Mouse (Mus musculus) brain, adult 2 months (tissue): ENCODE results near the gene Casc1.
A peak's percentile ranks its signal among the peaks of the same experiment; 100 is the strongest.

Experiments used
- DNase-seq: peaks from one replicate; pipeline ENCODE4 v3.0.0; 2011; ENCODE audit warnings: low read depth, low spot score

Gene Casc1

DNA sequence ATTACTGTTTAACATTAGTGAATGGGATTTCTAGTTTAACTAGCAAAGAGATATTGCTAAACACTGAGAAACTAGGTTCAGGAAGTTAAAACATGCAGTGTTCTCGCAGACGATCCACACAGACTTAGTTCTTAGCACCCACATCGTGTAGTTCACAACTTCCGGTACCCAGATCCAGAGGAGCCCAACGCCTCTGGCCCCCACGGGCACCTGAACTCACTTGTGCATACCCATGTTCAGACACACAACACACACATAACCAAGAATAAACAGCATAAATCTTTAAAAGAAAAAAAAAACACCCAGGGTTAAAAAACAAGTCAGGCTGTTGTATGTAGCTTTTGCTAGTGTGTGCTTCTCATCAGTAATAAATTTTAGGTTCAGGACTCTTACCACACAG lies 6.4 kb downstream of the Casc1 start:
- no peak for DNase-seq

DNA sequence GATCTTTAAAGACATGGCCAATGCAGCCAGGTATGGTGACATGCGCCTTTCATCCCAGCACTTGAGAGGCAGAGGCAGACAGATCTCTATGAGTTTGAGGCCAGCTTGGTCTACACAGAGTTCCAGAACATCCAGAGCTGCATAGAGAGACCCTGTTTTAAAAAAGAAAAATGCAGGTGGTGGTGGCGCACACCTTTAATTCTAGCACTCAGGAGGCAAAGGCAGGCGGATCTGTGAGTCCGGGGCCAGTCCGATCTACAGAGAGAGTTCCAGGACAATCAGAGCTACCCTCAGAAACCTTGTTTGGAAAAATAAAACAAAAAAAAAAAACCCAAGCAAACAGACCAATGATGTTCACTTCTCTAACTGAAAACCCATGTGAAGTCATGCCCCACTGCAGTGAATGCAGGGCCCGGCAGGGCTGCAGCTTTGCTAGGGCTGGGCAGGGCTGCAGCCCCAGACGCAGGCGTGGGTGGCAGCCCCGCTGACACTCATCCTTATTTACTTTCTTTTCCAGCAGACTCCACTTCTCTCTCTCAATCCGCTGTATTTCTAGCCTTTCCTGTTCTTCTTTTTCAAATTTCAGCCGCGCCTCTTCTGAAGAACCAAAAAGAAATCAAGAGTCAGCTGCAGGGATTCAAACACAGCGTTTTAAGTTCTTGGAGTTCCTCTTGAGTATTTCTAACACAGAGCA lies 8.2 kb downstream of the Casc1 start:
- DNase-seq, result no peak

DNA sequence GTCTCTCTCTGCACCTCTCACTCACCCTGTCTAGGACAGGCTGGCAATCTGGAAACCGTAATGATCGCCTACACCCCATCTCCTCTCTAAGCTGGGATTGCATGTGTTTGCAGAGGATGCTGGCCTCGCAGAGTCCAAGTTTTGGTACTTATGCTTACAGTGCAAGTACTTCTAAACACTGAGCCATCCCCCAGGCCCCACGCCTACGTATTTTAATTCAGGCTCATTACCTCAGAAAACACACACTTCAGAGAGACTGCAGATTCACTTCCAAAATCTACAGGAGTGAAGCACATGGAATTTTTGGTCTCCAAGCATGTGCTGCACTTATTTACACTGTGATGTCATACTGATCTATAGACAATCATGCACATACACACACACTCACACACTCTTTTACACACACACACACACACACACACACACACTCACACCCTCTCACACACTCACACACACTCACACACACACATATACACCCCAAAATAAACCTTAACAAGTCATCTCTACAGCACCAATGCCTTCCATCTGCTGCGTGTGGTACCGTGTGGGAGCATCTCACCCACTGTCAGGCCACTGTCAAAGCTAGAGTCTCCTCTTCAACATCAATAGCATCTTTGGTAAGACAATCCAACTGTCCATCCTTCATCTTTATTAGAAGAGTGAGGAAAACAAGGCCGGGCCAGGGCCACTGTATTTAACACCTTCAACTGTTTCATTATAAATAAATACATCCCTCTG lies 12.7 kb downstream of the Casc1 start:
- peak; percentile 43 for DNase-seq

DNA sequence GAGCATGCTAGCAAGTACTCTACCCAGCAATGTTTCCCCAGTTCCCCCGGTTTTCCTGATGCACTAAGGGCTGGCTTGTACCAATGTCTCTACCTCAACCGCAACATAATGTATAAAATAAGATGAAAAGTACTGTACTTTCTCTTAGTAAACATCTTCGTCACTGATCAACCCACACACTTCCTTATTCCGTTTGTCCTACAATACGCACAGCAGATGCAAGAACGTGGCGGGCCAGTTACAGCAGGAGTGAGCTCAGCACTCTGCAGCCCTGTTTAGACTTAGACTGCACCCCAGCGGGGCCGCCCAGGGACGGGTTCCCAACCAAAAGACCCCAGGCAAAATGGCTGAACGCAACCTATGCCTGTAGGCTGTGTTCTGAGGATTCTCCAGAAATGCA lies 17.4 kb downstream of the Casc1 start:
- peak; percentile 27 for DNase-seq

DNA sequence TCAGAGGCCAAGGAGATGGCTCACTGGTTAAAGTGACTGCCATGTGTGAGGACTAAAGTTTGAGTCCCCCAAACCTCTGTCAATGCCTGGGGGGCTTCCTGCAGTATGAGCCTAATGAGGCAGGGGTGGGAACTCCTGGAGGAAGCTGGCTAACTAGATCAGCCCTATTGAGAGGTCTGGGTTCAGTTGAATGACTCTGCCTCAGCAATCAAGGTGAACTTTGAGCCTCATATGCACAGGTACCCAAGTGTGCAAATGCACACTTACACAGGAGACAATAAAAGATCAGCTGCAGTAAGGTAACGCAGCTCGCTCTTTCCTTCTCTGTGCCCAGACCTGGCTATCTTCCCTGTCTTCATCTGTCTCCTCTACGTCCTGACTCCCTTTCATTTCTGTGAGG lies 17.8 kb downstream of the Casc1 start:
- no peak for DNase-seq

DNA sequence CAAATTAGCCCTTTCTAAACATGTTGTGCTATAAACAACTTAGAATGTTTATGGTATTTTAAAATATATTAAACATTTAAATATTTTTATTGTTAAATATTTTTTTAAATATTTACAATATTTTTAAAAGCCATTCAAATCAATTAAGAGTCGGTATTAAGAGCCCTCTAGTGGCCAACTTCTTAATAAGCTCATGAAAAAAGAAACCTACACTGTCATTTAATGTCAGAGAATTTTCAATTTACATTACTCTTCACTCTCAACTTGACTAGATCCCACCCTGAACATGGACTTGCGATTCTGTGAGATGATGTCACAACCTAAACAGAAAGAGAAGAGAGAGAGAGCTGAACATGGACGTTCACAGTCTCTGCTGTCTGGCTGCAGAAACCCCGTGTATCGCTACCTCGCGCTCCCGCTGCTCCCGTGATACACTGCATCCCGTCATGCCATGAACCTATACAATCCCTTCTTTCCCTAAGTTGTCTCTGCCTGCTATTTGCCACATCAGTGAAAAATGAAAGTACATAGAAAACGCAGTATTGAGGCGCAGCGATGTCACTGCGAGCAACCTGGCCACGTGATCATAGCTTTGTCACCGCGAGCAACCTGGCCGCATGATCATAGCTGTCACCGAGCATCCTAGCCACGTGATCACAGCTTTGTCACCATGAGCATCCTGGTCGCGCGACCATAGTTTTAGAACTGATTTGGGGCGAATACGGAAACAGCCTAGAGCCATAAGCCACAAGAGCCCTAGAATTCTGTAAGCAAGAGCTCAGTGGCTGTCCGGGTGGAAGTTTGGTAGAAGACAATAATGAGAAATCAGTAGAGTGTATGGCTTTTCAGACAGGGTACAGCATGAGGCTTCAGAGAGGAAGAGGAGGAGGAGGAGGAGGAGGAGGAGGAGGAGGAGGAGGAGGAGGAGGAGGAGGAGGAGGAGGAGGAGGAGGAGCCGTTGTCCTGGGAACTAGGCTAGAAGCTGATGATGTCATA lies 23.4 kb downstream of the Casc1 start:
- DNase-seq, result peak; percentile 63

DNA sequence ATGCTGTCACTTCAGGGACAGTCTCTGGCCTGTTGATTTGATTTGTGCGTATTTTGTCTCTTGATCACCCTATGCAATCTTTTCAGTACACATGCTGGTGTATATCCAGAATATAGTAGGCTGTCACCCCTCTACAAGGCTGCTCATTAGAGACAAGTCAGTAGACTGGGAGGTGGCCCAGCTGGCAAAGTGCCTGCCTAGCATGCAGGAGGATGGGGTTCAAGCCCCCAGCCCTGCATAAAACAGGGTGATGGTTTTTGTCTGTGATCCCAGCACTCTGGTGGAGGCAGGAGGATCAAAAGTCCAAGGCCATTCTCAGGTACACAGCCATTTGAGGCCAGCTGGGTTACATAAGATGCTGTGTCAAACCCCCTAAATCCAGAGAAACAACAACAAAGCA lies 24.7 kb downstream of the Casc1 start:
- DNase-seq, result no peak

DNA sequence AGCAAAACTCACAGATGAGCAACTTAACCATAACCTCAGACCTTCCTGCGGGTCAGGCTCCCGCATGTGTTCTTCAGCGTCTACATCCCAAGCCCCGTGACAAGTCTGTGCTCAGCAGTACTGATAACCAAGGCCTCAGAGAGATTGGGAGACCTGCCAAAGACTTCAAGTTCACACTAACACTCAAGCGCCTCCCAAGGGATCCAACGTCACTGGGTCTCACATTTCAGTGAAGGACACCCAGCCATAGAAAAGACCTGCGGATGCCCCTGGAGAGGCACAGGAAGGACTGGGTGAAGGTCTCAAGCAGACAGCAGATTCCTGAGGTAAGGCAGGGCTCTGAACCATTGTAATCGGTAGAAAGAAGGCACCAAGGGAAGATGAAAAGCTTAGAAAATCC lies 28.8 kb downstream of the Casc1 start:
- DNase-seq, result no peak

DNA sequence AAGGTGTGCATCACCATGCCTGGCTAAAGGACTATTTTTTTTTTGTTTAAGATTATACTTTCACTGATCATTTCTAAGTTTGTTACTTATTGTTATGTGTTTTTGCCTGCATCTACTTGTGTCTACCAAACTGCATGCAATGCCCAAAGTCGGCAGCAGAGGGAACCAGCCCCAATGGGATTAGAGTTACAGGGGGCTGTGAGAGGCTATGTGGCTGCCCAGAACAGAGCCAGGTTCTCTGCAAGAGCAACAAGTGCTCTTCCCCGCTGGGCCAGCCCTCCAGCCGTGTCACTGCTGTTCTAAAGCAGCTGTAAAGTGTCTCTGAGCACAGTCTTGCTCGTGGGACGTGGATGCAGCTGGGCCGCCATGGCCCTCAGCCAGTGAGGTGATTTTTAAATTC lies 31.1 kb downstream of the Casc1 start:
- DNase-seq, result peak; percentile 40

DNA sequence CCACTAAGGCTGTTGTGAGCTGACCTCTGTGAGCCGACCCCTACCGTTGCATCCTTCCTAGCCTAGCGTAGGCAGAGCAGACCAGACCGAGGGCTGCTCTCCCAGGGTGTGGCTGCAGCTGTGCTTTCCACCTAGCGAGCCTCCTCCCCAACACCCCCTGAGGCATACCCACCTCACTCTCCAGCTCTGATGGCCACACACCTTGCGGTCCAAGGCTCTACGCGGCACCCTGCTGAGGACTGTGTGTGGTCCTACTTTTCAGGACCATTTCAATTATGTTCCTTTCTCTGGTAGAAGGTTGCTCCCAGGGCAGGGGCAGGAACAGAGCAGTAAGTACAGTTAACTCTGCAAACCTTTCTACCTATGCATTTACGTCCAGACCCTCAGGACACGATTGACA lies 34.3 kb downstream of the Casc1 start:
- no peak for DNase-seq

DNA sequence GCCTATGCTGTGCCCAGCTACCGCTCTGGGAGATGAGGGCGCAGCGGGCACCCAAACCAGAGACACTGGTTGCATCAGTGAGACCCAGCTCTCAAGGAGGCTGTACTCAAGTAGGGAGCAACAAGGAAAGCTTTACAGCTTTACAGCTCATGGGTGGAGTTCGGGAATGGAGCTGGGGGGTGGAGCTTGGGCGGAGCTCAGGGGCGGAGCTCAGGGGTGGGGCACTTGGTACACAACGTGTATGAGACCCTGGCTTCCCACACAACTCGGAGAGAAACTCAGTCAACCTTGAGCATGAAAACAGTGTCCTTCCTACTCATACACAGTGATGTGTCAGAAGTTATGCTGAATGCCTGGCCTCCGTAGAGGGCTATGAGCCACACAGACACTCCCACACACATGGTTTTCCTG lies 35.2 kb downstream of the Casc1 start:
- no peak for DNase-seq

DNA sequence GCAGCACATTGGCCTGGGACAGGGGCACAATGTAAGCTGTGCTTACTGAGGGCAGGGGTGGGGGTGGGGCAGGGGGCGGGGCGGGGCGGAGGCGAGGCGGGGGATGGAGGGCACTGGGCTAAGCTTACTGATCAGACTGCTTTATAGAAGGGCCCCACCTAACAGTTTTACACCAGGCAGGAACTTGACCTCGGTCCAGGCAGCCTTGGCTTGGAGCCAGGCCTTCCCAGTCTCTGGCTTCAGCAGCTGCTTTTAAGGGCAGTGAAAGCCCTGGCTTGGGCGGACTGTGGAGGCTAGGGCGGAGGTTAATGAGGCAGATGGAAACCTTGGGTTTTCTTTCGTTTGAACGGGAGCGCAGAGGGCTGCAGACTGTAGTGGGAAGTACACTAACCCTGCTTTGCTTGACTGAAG lies 37.0 kb downstream of the Casc1 start:
- peak; percentile 8 for DNase-seq

DNA sequence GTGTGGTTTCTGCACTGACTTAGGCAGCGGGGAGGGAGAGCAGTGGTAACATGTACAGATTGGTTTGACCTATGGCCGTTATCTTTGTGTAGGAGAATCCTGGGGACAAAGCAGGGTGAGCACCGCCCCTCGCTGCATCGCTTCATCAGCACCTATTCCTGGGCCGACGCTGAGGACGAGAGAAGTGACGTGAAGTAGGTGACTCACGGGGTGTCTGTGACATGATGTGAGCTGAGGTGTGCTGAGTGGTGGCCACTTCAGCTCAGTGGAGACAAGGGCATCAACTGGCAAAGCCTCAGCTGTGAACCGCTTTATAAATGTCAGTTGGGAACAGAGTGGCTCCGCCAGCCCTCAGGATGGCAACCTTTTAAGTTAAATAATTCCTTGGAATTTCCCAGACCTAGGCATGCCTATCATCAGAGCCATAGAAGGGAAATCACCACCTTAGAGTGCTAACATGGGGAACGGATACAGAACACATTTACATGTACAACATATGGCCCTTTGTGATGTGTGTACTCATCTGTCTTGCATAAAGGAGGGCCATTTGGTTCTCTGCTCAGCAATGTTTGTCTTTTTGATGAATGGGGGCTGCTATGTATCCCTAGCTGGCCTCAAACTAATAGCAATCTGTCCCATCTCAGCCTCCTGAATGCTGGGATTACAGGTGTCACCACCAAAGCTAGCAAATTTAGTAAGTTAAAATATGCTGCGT lies 38.8 kb downstream of the Casc1 start:
- DNase-seq, result no peak

DNA sequence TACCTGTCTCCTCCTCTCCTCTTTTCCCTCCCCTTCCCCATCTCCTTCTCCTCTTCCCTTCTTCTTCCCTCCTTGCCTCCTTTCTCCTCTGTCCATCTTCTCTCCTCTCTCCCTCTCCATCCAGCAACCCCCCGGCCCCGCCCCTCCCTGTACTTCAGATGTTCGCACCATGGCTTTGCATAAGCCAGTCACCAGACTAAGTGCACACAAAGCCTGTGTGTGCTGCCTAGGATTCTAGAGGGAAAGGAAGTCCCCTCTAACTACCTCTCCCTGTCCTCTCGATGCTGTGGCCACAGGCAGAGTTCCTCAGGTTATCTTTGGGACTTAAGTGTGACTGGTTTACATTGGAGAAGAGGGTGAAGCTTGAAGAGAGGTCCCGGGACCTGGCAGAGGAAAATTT lies 50.2 kb downstream of the Casc1 start:
- DNase-seq, result no peak

DNA sequence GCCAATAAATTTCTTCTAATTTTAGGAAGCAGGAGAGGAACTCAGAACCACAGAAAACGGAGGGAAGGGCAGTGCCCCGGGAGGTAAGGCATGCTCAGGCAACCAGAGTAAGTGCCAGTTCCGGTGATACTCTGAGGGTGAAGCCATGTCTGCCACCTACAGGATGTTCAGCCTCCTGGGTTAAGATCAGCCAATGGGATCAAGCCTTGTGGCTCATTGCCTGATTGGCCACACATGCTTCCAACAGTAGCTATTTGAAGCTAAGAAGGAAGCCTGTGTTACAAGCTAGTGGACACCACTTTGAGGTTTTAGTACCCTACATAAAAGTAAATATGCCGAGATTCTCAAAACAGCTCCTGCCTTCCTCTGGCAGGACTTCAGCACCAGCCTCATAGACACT lies 52.2 kb downstream of the Casc1 start:
- DNase-seq, result no peak

DNA sequence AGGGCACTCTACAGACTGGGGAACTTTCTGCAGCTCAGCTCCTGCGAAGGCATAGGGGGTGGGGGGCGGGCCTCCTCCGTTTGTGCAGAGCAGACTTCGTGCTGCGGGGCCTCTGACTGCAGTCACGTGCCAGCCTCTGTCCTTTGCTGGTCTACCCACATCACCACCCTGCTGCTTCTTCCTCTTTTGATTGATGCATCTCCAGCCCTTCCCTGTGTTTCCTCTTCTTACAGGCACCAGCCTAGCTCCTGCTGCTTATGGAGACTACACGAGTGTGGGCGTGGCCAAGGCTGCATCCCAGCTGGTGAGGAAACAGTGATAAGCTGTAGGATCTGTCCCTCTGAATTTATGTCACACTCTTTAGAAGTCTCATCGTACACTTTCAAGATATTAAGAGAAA lies 61.8 kb downstream of the Casc1 start:
- peak; percentile 31 for DNase-seq

DNA sequence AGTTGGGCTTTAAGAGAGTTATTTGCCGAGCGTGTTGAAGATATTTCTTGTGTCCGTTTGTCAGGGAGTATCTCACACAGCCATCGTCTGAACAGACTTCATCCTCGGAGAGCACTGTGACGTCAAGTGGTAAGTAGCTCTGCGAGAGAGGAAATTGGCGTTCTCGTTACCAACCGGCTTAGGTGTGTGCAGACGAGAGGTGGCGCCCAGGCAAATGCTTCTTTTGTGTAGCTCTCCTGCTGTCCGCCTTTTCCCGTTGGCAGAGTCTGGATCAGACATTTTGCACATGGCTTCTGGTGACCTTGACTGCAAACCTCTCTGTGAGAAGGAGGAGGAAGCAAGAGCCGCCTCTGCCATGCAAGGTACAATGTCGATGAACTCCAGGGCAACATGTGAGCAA lies 63.1 kb downstream of the Casc1 start:
- no peak for DNase-seq

DNA sequence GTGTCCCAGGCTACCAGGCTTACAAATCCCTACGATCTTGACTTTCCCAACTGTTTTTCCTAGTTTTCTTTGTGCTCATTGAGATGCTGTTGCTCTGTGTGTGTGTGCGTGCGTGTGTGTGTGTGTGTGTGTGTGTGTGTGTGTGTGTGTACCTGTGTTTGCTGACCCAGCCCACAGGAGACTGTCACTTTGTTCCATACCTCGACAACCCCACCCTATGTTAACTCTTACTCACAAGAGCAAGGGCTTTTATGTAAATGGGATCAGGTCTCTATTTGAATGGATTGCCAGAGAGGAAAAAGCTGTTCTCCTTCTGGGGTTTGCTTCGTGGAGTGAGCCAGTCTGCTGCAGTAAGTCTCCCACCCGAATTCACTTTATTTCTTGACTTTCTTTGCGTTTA lies 65.6 kb downstream of the Casc1 start:
- DNase-seq, result no peak

DNA sequence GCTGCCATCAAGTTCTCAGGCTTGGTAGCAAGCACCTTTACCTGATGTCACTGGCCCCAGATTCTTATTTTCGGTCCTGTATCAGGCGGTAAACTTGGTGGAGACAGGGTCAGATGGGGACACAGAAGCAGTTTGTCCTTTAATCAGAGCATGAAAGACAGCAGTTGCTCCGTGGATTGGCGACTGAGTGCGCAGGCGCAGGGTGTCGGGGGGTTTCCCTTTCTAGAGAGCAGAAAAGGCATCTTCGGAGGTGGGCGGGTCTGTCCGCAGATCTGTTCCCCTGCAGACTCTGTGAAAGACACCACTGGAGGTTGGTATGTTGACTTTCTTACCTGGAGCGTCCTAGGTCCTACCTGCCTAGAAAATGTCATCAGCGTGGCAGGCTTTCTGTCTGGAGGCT lies 69.0 kb downstream of the Casc1 start:
- no peak for DNase-seq

DNA sequence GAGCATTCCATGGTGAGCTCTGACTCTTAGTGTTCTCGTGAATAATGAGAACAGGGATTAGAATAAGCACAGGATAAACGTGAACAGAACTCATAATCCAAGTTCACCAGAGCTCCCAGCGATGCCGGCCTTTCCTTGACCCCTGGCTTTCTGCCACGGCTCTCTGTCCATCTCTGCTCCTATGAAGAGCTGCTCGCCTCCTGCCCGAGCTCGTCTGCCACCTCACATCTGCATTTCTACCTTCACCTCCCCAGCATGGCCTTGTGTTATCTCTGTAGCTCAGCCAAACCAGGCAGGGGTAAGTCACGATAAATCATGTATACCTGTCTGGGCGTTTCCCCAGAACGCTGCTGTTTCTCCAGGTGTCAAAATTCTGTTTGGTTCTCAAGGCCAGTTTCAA lies 70.1 kb downstream of the Casc1 start:
- no peak for DNase-seq

DNA sequence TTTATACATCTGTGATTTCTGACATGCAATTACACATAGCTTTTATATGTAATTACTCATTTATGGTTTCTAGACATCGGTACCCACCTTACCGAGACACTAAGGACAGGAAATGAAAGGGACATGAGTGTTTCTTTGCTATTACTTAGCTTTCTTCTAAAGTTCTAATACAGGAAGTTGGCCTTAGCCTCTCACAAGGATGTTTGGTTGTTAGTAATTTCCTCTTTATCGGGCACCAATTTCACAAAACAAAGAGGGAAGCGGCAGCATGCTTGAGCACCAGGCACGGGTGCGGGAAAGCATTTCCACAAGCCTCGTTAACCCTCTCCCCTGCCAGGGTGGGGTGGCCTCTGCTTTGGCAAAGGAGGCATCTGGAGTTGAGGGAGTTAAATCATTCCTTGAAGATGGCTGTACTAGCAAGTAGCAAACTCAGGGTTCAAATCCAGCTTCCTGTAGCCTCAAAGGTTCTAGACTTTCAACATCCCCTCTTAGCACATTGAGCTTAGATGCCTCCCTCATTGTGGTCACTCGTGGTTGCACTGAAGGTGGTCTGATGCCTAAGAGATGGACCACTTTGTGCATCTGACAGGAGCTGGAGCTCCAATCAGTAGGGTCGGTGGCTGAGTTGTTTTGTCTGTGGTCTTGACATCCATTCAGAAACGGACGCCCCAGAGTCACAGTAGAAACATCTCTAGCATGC lies 70.9 kb downstream of the Casc1 start:
- no peak for DNase-seq
